Mouse (Mus musculus): ENCODE measurements around the gene Nqo1.

Gene Nqo1

GRCm38 (mm10) chr8:107404057-107404456 lies 1.1 kb upstream of the Nqo1 start:
- DNase-seq: no peak

GRCm38 (mm10) chr8:107401866-107402265 lies 1.1 kb downstream of the Nqo1 start:
- no peak for DNase-seq

- peak; percentile 30 for DNase-seq
These were observed 3.5 kb downstream of the Nqo1 start for GRCm38 (mm10) chr8:107399495-107399894.

GRCm38 (mm10) chr8:107397665-107398064 lies 5.3 kb downstream of the Nqo1 start:
- peak; percentile 38 for DNase-seq

GRCm38 (mm10) chr8:107396106-107396670 lies 6.8 kb downstream of the Nqo1 start:
- no peak for DNase-seq

- DNase-seq: no peak
These were observed 7.6 kb downstream of the Nqo1 start for GRCm38 (mm10) chr8:107395397-107395796.

GRCm38 (mm10) chr8:107391136-107391516 lies 11.9 kb downstream of the Nqo1 start:
- no peak for DNase-seq

GRCm38 (mm10) chr8:107390476-107391135 lies 12.4 kb downstream of the Nqo1 start:
- DNase-seq: no peak

GRCm38 (mm10) chr8:107389557-107389956 lies 13.4 kb downstream of the Nqo1 start:
- DNase-seq: no peak

GRCm38 (mm10) chr8:107387861-107388260 lies 15.1 kb downstream of the Nqo1 start:
- peak; percentile 57 for DNase-seq

- peak; percentile 80 for DNase-seq
These were observed 16.4 kb downstream of the Nqo1 start for GRCm38 (mm10) chr8:107386642-107387041.

- DNase-seq: no peak
These were observed 16.8 kb downstream of the Nqo1 start for GRCm38 (mm10) chr8:107386171-107386570.

- DNase-seq: no peak
These were observed 17.9 kb downstream of the Nqo1 start for GRCm38 (mm10) chr8:107385063-107385462.

- no peak for DNase-seq
These were observed 18.4 kb downstream of the Nqo1 start for GRCm38 (mm10) chr8:107384651-107385050.

GRCm38 (mm10) chr8:107382898-107383297 lies 20.1 kb downstream of the Nqo1 start:
- DNase-seq: no peak

GRCm38 (mm10) chr8:107381666-107382065 lies 21.3 kb downstream of the Nqo1 start:
- DNase-seq: no peak

GRCm38 (mm10) chr8:107380734-107381133 lies 22.3 kb downstream of the Nqo1 start:
- no peak for DNase-seq

GRCm38 (mm10) chr8:107377346-107377745 lies 25.7 kb downstream of the Nqo1 start:
- DNase-seq: no peak

- DNase-seq: no peak
These were observed 32.7 kb downstream of the Nqo1 start for GRCm38 (mm10) chr8:107370311-107370710.
